Comparison of ENCODE assay signal across 8 mouse cellular contexts in genomic region chr3:67553281-67553680, GRCm38 (mm10). TPM values are rescaled to one million over a fixed set of nuclear protein-coding genes. Genes with fewer than 3 reads are reported as not detected.
DNase-seq lines count a peak whose midpoint lies in the region; ATAC-seq and TF ChIP-seq lines count a peak whose summit lies in the region.

No protein-coding gene starts in this region.

- no peaks in the 10 kb centered on the region for H3K9me3 ChIP-seq in liver, embryonic 12.5 days (replicated peaks)

- no peak for TF ChIP-seq CTCF in liver, adult 2 months (IDR thresholded peaks at IDR 0.05; ENCODE audit: low read depth, low read length)

- 0 out of 2 replicates have a peak overlapping the region, but pooled peaks have one; percentile 22 for H3K4me3 ChIP-seq in liver, adult 2 months (ENCODE audit: insufficient read depth, low read depth, low read length)
- H3K4me3 ChIP-seq in liver, embryonic 12.5 days, result no peak overlapping the region

- H3K27ac ChIP-seq in liver, adult 2 months (replicated peaks; ENCODE audit: insufficient read depth, low read depth, low read length), result peak overlapping the region; percentile 84
- H3K27ac ChIP-seq in liver, embryonic 12.5 days, result no peak overlapping the region

- H3K4me1 ChIP-seq in liver, adult 2 months (ENCODE audit: control insufficient read depth, insufficient read depth, low read length), result peaks cover 22% of the 10 kb centered on the region; the same call in 1 of the 2 replicates
- H3K4me1 ChIP-seq in liver, embryonic 12.5 days, result no peaks in the 10 kb centered on the region

- DNase-seq in cerebellum, adult 11-12 months, result no peak
- DNase-seq in liver, adult 2 months (ENCODE audit: extremely low read depth, low read depth, low spot score), result peak; percentile 79
- peak; percentile 53 to 64 for DNase-seq in cerebellum, postnatal 10 days
- peak; percentile 34 to 54 for DNase-seq in kidney, postnatal 36 days
- no peak for DNase-seq in left cerebral cortex, postnatal 10 days (ENCODE audit: extremely low spot score in 1 of 2, low spot score in 2 of 2)
- no peak for DNase-seq in adrenal gland, postnatal 14 days

- H3K27me3 ChIP-seq in liver, adult 2 months (ENCODE audit: control insufficient read depth, insufficient read depth, low read length), result no peaks in the 10 kb centered on the region
- H3K27me3 ChIP-seq in liver, embryonic 12.5 days (replicated peaks), result no peaks in the 10 kb centered on the region

- no peaks in the 10 kb centered on the region for H3K79me2 ChIP-seq in liver, adult 2 months (ENCODE audit: control insufficient read depth, insufficient read depth, low read length)

- H3K9ac ChIP-seq in liver, adult 2 months (ENCODE audit: low read depth, low read length), result no peak overlapping the region
- H3K9ac ChIP-seq in liver, embryonic 12.5 days, result no peak overlapping the region

- ATAC-seq in cerebellum, adult (ENCODE audit: insufficient number of reproducible peaks, low FRiP score, low TSS enrichment), result peak; percentile 46; the same call in 1 of the 2 replicates
- ATAC-seq in liver, embryonic 12.5 days, result no peak

- no peak overlapping the region for H3K4me2 ChIP-seq in liver, embryonic 12.5 days

- TF ChIP-seq POLR2A in liver, adult 2 months (IDR thresholded peaks at IDR 0.05; ENCODE audit: extremely low read depth, insufficient read depth, low read length), result no peak

- no peaks in the 10 kb centered on the region for H3K36me3 ChIP-seq in liver, adult 2 months (ENCODE audit: control insufficient read depth, insufficient read depth, low read length)
- no peaks in the 10 kb centered on the region for H3K36me3 ChIP-seq in liver, embryonic 12.5 days

- 33% methylated on average over 4 of the region's 4 CpGs for WGBS in liver, adult 2 months
- 42% methylated on average over 4 of the region's 4 CpGs for WGBS in liver, embryonic 12.5 days (ENCODE audit: insufficient replicate concordance)

- intact Hi-C loops in left cerebral cortex, postnatal 10 days (cut with DNase I), result no loop called here

RNA-seq across cellular contexts. Expression of gene Mfsd1, which starts 29.3 kb away (rescaled TPM):
- total RNA-seq in liver, adult 2 months (2014; rRNA removed), result 86.1 and 99.3 TPM in 2 replicates
- 60.3 and 66.1 TPM in 2 replicates for polyA plus RNA-seq in liver, adult 2 months (2012; rRNA removed)
- polyA plus RNA-seq in liver, embryonic 12.5 days (2016; fragmentation: Nextera tagmentation; extraction: Ambion mirVana), result 29.8 and 30.0 TPM in 2 replicates
- 10 to 100 TPM; 36.9 to 40.9 TPM for total RNA-seq in left cerebral cortex, postnatal 10 days (2021)
- 60.4 and 63.9 TPM in 2 replicates for total RNA-seq in adrenal gland, postnatal 14 days (2021)

RNA-seq across cellular contexts. Expression of gene Rarres1, which starts 38.0 kb away (rescaled TPM):
- total RNA-seq in liver, adult 2 months (2014; rRNA removed), result 22.8 and 62.7 TPM in 2 replicates
- polyA plus RNA-seq in liver, adult 2 months (2012; rRNA removed), result 31.1 and 47.9 TPM in 2 replicates
- 1.6 and 2.3 TPM in 2 replicates for polyA plus RNA-seq in liver, embryonic 12.5 days (2016; fragmentation: Nextera tagmentation; extraction: Ambion mirVana)
- total RNA-seq in left cerebral cortex, postnatal 10 days (2021), result 1 to 10 TPM; 1.5 to 1.6 TPM
- total RNA-seq in adrenal gland, postnatal 14 days (2021), result 1.0 and 1.5 TPM in 2 replicates

Comparison
In these comparisons a context has a peak if more than half of its experiments do, and no peak if none do; other contexts are left out.
1. DNase-seq: peak in liver, adult 2 months (single experiment), cerebellum, postnatal 10 days (2 of 2) and kidney, postnatal 36 days (2 of 2); none in cerebellum, adult 11-12 months (single experiment), left cerebral cortex, postnatal 10 days (0 of 2) and adrenal gland, postnatal 14 days (single experiment).